8 mouse cellular contexts compared by ENCODE assay signal in the genomic region with DNA sequence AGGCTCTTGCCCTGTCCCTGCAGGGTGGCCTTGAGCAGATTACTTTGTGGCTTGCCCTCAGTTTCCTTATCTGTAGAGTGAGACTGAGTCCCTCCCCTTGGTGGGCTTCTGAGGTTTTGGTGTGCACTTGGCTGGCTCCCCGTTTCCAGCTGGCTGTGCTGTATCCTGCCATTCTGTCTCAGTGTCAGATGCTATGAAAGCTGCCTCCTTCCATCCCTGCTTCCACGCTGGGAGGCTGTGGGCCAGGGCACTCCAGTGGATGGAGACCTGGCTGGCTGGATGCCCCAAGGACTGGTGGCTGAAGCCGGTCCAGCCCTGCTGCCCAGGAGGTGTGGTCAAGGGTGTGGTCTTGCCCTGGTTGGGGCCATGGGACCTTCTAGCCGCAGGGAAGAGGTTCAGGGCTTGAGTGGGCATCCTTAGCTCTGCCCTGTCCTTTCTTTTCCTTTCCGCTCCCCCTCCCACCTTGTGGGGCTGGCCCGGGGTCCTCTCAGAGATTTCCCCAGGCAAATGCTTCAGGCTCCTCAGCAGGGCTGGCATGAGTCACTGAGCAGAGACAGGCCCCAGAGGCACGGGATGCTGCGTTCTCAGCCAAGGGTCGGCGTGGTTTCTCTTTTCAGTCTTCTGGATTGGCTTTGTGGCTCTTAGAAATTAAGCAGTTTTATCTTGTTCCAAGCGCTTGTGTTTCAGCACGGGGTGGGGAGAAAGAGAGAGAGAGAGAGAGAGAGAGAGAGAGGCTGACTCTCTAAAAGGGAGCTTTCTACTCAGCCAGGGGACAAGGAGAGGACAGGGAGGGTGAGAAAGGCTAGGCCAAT. TPM values are rescaled to one million over a fixed set of nuclear protein-coding genes. Genes with fewer than 3 reads are reported as not detected.
DNase-seq lines count a peak whose midpoint lies in the region; ATAC-seq and TF ChIP-seq lines count a peak whose summit lies in the region.

No protein-coding gene starts in this region.

- ATAC-seq in lung, embryonic 16.5 days (ENCODE audit: low read depth): peak; percentile 21
- peak; percentile 16; the same call in 1 of the 2 replicates for ATAC-seq in embryonic facial prominence, embryonic 14.5 days (ENCODE audit: low read depth)
- no peak for ATAC-seq in hindbrain, embryonic 12.5 days (ENCODE audit: low FRiP score)
- ATAC-seq in lung, postnatal 0 days: peak; percentile 18

- H3K27ac ChIP-seq in lung, embryonic 16.5 days (ENCODE audit: low read length): peak overlapping the region; percentile 84
- peak overlapping the region; percentile 66 for H3K27ac ChIP-seq in embryonic facial prominence, embryonic 14.5 days (replicated peaks; ENCODE audit: low read depth, low read length)
- H3K27ac ChIP-seq in hindbrain, embryonic 12.5 days: peak overlapping the region; percentile 6; the same call in 1 of the 2 replicates
- H3K27ac ChIP-seq in lung, postnatal 0 days (ENCODE audit: low read length): no peak overlapping the region

- no peaks in the 10 kb centered on the region for H3K36me3 ChIP-seq in lung, embryonic 16.5 days (ENCODE audit: control insufficient read depth, insufficient read depth, low read length)
- H3K36me3 ChIP-seq in embryonic facial prominence, embryonic 14.5 days (ENCODE audit: control insufficient read depth, insufficient read depth, low read length): 0 out of 2 replicates have a peak, but pooled peaks cover 3% of the 10 kb centered on the region
- no peaks in the 10 kb centered on the region for H3K36me3 ChIP-seq in hindbrain, embryonic 12.5 days
- H3K36me3 ChIP-seq in lung, postnatal 0 days (ENCODE audit: insufficient read depth, low read length): no peaks in the 10 kb centered on the region

- 20% methylated on average over 12 of the region's 12 CpGs for WGBS in lung, embryonic 16.5 days
- WGBS in embryonic facial prominence, embryonic 14.5 days: 23% methylated on average over 12 of the region's 12 CpGs
- 52% methylated on average over 12 of the region's 12 CpGs for WGBS in hindbrain, embryonic 12.5 days
- WGBS in lung, postnatal 0 days: 25% methylated on average over 12 of the region's 12 CpGs

- no peaks in the 10 kb centered on the region for H3K27me3 ChIP-seq in lung, embryonic 16.5 days (ENCODE audit: control insufficient read depth, insufficient read depth, low read depth, low read length)
- H3K27me3 ChIP-seq in embryonic facial prominence, embryonic 14.5 days (replicated peaks; ENCODE audit: control insufficient read depth, insufficient read depth, low read length): no peaks in the 10 kb centered on the region
- no peaks in the 10 kb centered on the region; the same call in none of the 2 replicates for H3K27me3 ChIP-seq in hindbrain, embryonic 12.5 days
- H3K27me3 ChIP-seq in lung, postnatal 0 days (replicated peaks; ENCODE audit: insufficient read depth, low read length): no peaks in the 10 kb centered on the region

- DNase-seq in lung, postnatal 25 days (ENCODE audit: low spot score): no peak
- DNase-seq in embryonic facial prominence, embryonic 14.5 days (ENCODE audit: low spot score): peak; percentile 77
- peak; percentile 58 for DNase-seq in lung, postnatal 0 days (ENCODE audit: low spot score)
- DNase-seq in spleen, postnatal 14 days (ENCODE audit: low spot score in 2 of 2): no peak
- no peak for DNase-seq in layer of hippocampus, postnatal 36 days
- no peak for DNase-seq in c-Kit-positive CD71-positive TER-119-positive erythroid progenitor cells, embryonic 14.5 days (ENCODE audit: low spot score)

- peak overlapping the region; percentile 14; the same call in 1 of the 2 replicates for H3K9ac ChIP-seq in lung, embryonic 16.5 days (ENCODE audit: low read length)
- peak overlapping the region; percentile 40 for H3K9ac ChIP-seq in embryonic facial prominence, embryonic 14.5 days (ENCODE audit: low read depth, low read length)
- H3K9ac ChIP-seq in hindbrain, embryonic 12.5 days: no peak overlapping the region
- H3K9ac ChIP-seq in lung, postnatal 0 days (replicated peaks; ENCODE audit: low read depth): no peak overlapping the region

- H3K4me3 ChIP-seq in lung, embryonic 16.5 days (ENCODE audit: low read length): peak overlapping the region; percentile 3; the same call in 1 of the 2 replicates
- H3K4me3 ChIP-seq in embryonic facial prominence, embryonic 14.5 days (ENCODE audit: low read depth, low read length): peak overlapping the region; percentile 7; the same call in 1 of the 2 replicates
- H3K4me3 ChIP-seq in hindbrain, embryonic 12.5 days: no peak overlapping the region
- H3K4me3 ChIP-seq in lung, postnatal 0 days (ENCODE audit: low read depth, low read length): no peak overlapping the region

- TF ChIP-seq EP300 in lung, postnatal 0 days (IDR thresholded peaks at IDR 0.05): no peak

- H3K9me3 ChIP-seq in lung, embryonic 16.5 days (ENCODE audit: control insufficient read depth, low read length): no peaks in the 10 kb centered on the region
- H3K9me3 ChIP-seq in embryonic facial prominence, embryonic 14.5 days (ENCODE audit: control insufficient read depth, low read length): no peaks in the 10 kb centered on the region
- H3K9me3 ChIP-seq in hindbrain, embryonic 12.5 days (replicated peaks): no peaks in the 10 kb centered on the region
- no peaks in the 10 kb centered on the region for H3K9me3 ChIP-seq in lung, postnatal 0 days (ENCODE audit: low read length)

- no peak for TF ChIP-seq CTCF in lung, postnatal 0 days (IDR thresholded peaks at IDR 0.05)

- H3K4me2 ChIP-seq in lung, embryonic 16.5 days (ENCODE audit: low read depth, low read length): peak overlapping the region; percentile 33
- H3K4me2 ChIP-seq in embryonic facial prominence, embryonic 14.5 days (ENCODE audit: low read depth, low read length): peak overlapping the region; percentile 71
- no peak overlapping the region for H3K4me2 ChIP-seq in hindbrain, embryonic 12.5 days (replicated peaks)
- H3K4me2 ChIP-seq in lung, postnatal 0 days (replicated peaks; ENCODE audit: low read depth, low read length): no peak overlapping the region

- H3K4me1 ChIP-seq in lung, embryonic 16.5 days (replicated peaks; ENCODE audit: control insufficient read depth, insufficient read depth, low read length): peaks cover 49% of the 10 kb centered on the region
- peaks cover 44% of the 10 kb centered on the region for H3K4me1 ChIP-seq in embryonic facial prominence, embryonic 14.5 days (ENCODE audit: control insufficient read depth, insufficient read depth, low read length)
- H3K4me1 ChIP-seq in hindbrain, embryonic 12.5 days: peaks cover 39% of the 10 kb centered on the region
- peaks cover 4% of the 10 kb centered on the region for H3K4me1 ChIP-seq in lung, postnatal 0 days (ENCODE audit: insufficient read depth, low read depth, low read length)

RNA-seq across cellular contexts. Expression of a gene that starts 35.8 kb away (rescaled TPM):
- polyA plus RNA-seq in lung, embryonic 16.5 days (2015; fragmentation: Nextera tagmentation; extraction: Ambion mirVana): 128 and 139 TPM in 2 replicates
- 115 and 138 TPM in 2 replicates for polyA plus RNA-seq in embryonic facial prominence, embryonic 14.5 days (2014; fragmentation: Nextera tagmentation; extraction: Ambion mirVana)
- polyA plus RNA-seq in hindbrain, embryonic 12.5 days (2016; fragmentation: Nextera tagmentation; extraction: Ambion mirVana): 165 and 179 TPM in 2 replicates
- 52.5 and 56.1 TPM in 2 replicates for polyA plus RNA-seq in lung, postnatal 0 days (2015; fragmentation: Nextera tagmentation; extraction: Ambion mirVana)
- total RNA-seq in layer of hippocampus, postnatal 36 days (2021): 100 to 1,000 TPM; 106 to 110 TPM

Comparison
In these comparisons a context has a peak if more than half of its experiments do, and no peak if none do; other contexts are left out.
1. H3K4me2 ChIP-seq: peak in lung, embryonic 16.5 days (single experiment) and embryonic facial prominence, embryonic 14.5 days (single experiment); none in hindbrain, embryonic 12.5 days (single experiment) and lung, postnatal 0 days (single experiment).
2. H3K4me3 ChIP-seq: peak in lung, embryonic 16.5 days (single experiment) and embryonic facial prominence, embryonic 14.5 days (single experiment); none in hindbrain, embryonic 12.5 days (single experiment) and lung, postnatal 0 days (single experiment).
3. H3K9ac ChIP-seq: peak in lung, embryonic 16.5 days (single experiment) and embryonic facial prominence, embryonic 14.5 days (single experiment); none in hindbrain, embryonic 12.5 days (single experiment) and lung, postnatal 0 days (single experiment).
4. DNase-seq: peak in embryonic facial prominence, embryonic 14.5 days (single experiment) and lung, postnatal 0 days (single experiment); none in lung, postnatal 25 days (single experiment), spleen, postnatal 14 days (0 of 2), layer of hippocampus, postnatal 36 days (0 of 2) and c-Kit-positive CD71-positive TER-119-positive erythroid progenitor cells, embryonic 14.5 days (single experiment).